Comparison of ENCODE assay signal across 14 mouse cellular contexts in the genomic region with DNA sequence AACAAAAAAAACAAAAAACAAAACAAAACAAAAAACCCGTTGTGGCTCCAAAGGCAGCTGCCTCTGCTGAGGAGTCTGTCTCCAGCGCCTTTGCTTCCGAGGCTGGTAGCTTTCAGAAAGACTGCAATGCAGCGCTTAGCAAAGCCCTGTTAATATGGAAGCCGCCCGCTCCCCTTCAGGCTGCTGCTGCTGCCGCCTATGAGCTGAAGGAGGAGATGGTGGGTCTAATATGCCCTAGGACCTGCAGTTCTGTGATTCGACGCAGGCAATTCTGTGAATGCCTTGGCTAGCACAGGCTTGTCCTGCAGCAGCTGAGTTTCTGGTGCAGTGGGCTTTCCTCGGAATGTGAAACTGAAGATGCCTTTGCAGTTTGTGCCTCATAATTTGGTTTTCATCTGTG. TPM values are rescaled to one million over a fixed set of nuclear protein-coding genes. Genes with fewer than 3 reads are reported as not detected.
DNase-seq lines count a peak whose midpoint lies in the region; ATAC-seq lines count a peak whose summit lies in the region.
"Had no signal": no experiment of that assay in that cellular context is flagged by ENCODE, and none has a peak within 500 bp of the region (broad histone marks: within the 10 kb centered on the region; RNA-seq: fewer than 3 reads in every experiment).

No protein-coding gene starts in this region.

- ATAC-seq in embryonic facial prominence, embryonic 14.5 days (ENCODE audit: low read depth) = no peak
- no peak for ATAC-seq in megakaryocyte-erythroid progenitor cell, adult 5-6 weeks (replicated peaks; ENCODE audit: low FRiP score, low TSS enrichment, poor library complexity, severe bottlenecking)
- ATAC-seq: intestine, embryonic 16.5 days had no signal

- H3K27ac ChIP-seq in embryonic facial prominence, embryonic 14.5 days (replicated peaks; ENCODE audit: low read depth, low read length) = no peak overlapping the region

- H3K36me3 ChIP-seq in embryonic facial prominence, embryonic 14.5 days (ENCODE audit: control insufficient read depth, insufficient read depth, low read length) = no peaks in the 10 kb centered on the region
- H3K36me3 ChIP-seq: heart, embryonic 12.5 days had no signal

- H3K27me3 ChIP-seq in embryonic facial prominence, embryonic 14.5 days (replicated peaks; ENCODE audit: control insufficient read depth, insufficient read depth, low read length) = no peaks in the 10 kb centered on the region
- H3K27me3 ChIP-seq: heart, embryonic 12.5 days had no signal

- H3K9me3 ChIP-seq in embryonic facial prominence, embryonic 14.5 days (ENCODE audit: control insufficient read depth, low read length) = no peaks in the 10 kb centered on the region
- H3K9me3 ChIP-seq: heart, embryonic 12.5 days had no signal

- no peak overlapping the region for H3K9ac ChIP-seq in embryonic facial prominence, embryonic 14.5 days (ENCODE audit: low read depth, low read length)
- H3K9ac ChIP-seq: heart, embryonic 12.5 days had no signal

- H3K4me1 ChIP-seq in embryonic facial prominence, embryonic 14.5 days (ENCODE audit: control insufficient read depth, insufficient read depth, low read length) = peaks cover 6% of the 10 kb centered on the region; the same call in 1 of the 2 replicates

- WGBS in embryonic facial prominence, embryonic 14.5 days = 67% methylated on average over 10 of the region's 10 CpGs

- peak; percentile 24 to 37 for DNase-seq in left cerebral cortex, postnatal 14 days (ENCODE audit: low spot score in 2 of 2)
- no peak for DNase-seq in left cerebral cortex, postnatal 10 days (ENCODE audit: extremely low spot score in 1 of 2, low spot score in 2 of 2)
- DNase-seq in embryonic facial prominence, embryonic 14.5 days (ENCODE audit: low spot score) = peak; percentile 40
- peak; percentile 21 to 33 for DNase-seq in layer of hippocampus, postnatal 36 days
- DNase-seq in right cerebral cortex, postnatal 25 days = peak; percentile 30
- DNase-seq in gastrocnemius, postnatal 25 days = no peak
- DNase-seq: thymus, postnatal 14 days had no signal

- intact Hi-C loops in left cerebral cortex, postnatal 14 days (cut with DNase I) = no loop called here
- intact Hi-C loops in left cerebral cortex, postnatal 10 days (cut with DNase I) = loop anchor here (5.0 kb wide), 1 partner anchor 44 kb away; no protein-coding TSS in a partner anchor

- no peak overlapping the region for H3K4me3 ChIP-seq in embryonic facial prominence, embryonic 14.5 days (ENCODE audit: low read depth, low read length)
- H3K4me3 ChIP-seq: erythroblast, embryonic 14.5 days; heart, embryonic 12.5 days had no signal

- no peak overlapping the region for H3K4me2 ChIP-seq in embryonic facial prominence, embryonic 14.5 days (ENCODE audit: low read depth, low read length)
- H3K4me2 ChIP-seq: heart, embryonic 12.5 days had no signal

RNA-seq across cellular contexts. Expression of a gene that starts 18.8 kb away (rescaled TPM):
- total RNA-seq in left cerebral cortex, postnatal 14 days (2021) = not detected
- total RNA-seq in left cerebral cortex, postnatal 10 days (2021) = not detected
- polyA plus RNA-seq in embryonic facial prominence, embryonic 14.5 days (2014; fragmentation: Nextera tagmentation; extraction: Ambion mirVana) = not detected in 2 replicates
- total RNA-seq in layer of hippocampus, postnatal 36 days (2021) = not detected
- not detected for total RNA-seq in gastrocnemius, postnatal 25 days (2021)
- not detected in 2 replicates for total RNA-seq in megakaryocyte-erythroid progenitor cell, adult 5-6 weeks (2014; fragmentation: Nextera tagmentation)
- not detected in 2 replicates for total RNA-seq in megakaryocyte-erythroid progenitor cell, adult 5-6 weeks (2017)
- total RNA-seq: layer of hippocampus, postnatal 25 days had no signal
- polyA plus RNA-seq: erythroblast, embryonic 14.5 days; heart, embryonic 12.5 days; intestine, embryonic 16.5 days; lung, embryonic 16.5 days; spleen, adult 2 months had no signal

RNA-seq across cellular contexts. Expression of a gene that starts 36.9 kb away (rescaled TPM):
- 10 to 100 TPM; 91.9 to 93.3 TPM for total RNA-seq in left cerebral cortex, postnatal 14 days (2021)
- total RNA-seq in left cerebral cortex, postnatal 10 days (2021) = 10 to 100 TPM; 70.2 to 71.9 TPM
- 12.5 and 13.4 TPM in 2 replicates for polyA plus RNA-seq in embryonic facial prominence, embryonic 14.5 days (2014; fragmentation: Nextera tagmentation; extraction: Ambion mirVana)
- total RNA-seq in layer of hippocampus, postnatal 36 days (2021) = 10 to 100 TPM; 71.9 to 86.6 TPM
- total RNA-seq in gastrocnemius, postnatal 25 days (2021) = 10 to 100 TPM; 16.3 to 16.7 TPM
- total RNA-seq in megakaryocyte-erythroid progenitor cell, adult 5-6 weeks (2014; fragmentation: Nextera tagmentation) = 11.1 and 15.1 TPM in 2 replicates
- total RNA-seq in megakaryocyte-erythroid progenitor cell, adult 5-6 weeks (2017) = 8.9 and 14.4 TPM in 2 replicates

Comparison
In these comparisons a context has a peak if more than half of its experiments do, and no peak if none do; other contexts are left out.
1. DNase-seq: peak in left cerebral cortex, postnatal 14 days (2 of 2), embryonic facial prominence, embryonic 14.5 days (single experiment), layer of hippocampus, postnatal 36 days (2 of 2) and right cerebral cortex, postnatal 25 days (single experiment); none in left cerebral cortex, postnatal 10 days (0 of 2) and gastrocnemius, postnatal 25 days (single experiment).
2. RNA of a gene that starts 36.9 kb away (total RNA-seq): 91.9 to 93.3 TPM in left cerebral cortex, postnatal 14 days, 71.9 to 86.6 TPM in layer of hippocampus, postnatal 36 days and 70.2 to 71.9 TPM in left cerebral cortex, postnatal 10 days; 16.3 to 16.7 TPM in gastrocnemius, postnatal 25 days and 8.9 to 15.1 TPM in megakaryocyte-erythroid progenitor cell, adult 5-6 weeks; every median in the first group is over 4 times any median in the second.